Mouse (Mus musculus): ENCODE data around the gene Tas2r108.

- no peak for TF ChIP-seq CTCF (IDR thresholded peaks at IDR 0.05)
- no peak for TF ChIP-seq EP300 (IDR thresholded peaks at IDR 0.05)
These were observed 17.2 kb upstream of the Tas2r108 start for GRCm38 (mm10) chr6:40476132-40476531.
